Comparison of ENCODE assay signal across 27 mouse cellular contexts in genomic region chr1:120539506-120540029, GRCm38 (mm10). TPM values are rescaled to one million over a fixed set of nuclear protein-coding genes. Genes with fewer than 3 reads are reported as not detected.
DNase-seq lines count a peak whose midpoint lies in the region; TF ChIP-seq lines count a peak whose summit lies in the region.
"Had no signal": no experiment of that assay in that cellular context is flagged by ENCODE, and none has a peak within 500 bp of the region (broad histone marks: within the 10 kb centered on the region; RNA-seq: fewer than 3 reads in every experiment).

No protein-coding gene starts in this region.

- peaks cover 42 to 68% of the 10 kb centered on the region in 2 experiments for H3K4me1 ChIP-seq in CH12.LX (ENCODE audit: control insufficient read depth in 1 of 2, insufficient read depth in 2 of 2)
- H3K4me1 ChIP-seq: embryonic facial prominence, embryonic 13.5 days; embryonic facial prominence, embryonic 15.5 days; forebrain, embryonic 10.5 days; forebrain, embryonic 12.5 days had no signal

- H3K4me2 ChIP-seq in CH12.LX (ENCODE audit: insufficient read depth, low read depth, poor library complexity, severe bottlenecking), result 0 out of 2 replicates have a peak overlapping the region, but pooled peaks have one; percentile 5
- H3K4me2 ChIP-seq: embryonic facial prominence, embryonic 13.5 days; embryonic facial prominence, embryonic 15.5 days; forebrain, embryonic 12.5 days had no signal

- no peaks in the 10 kb centered on the region for H3K27me3 ChIP-seq in CH12.LX (replicated peaks)
- H3K27me3 ChIP-seq: embryonic facial prominence, embryonic 13.5 days; embryonic facial prominence, embryonic 15.5 days; forebrain, embryonic 12.5 days had no signal

- 0 out of 2 replicates have a peak, but pooled peaks have one; percentile 8 for TF ChIP-seq EP300 in CH12.LX (IDR thresholded peaks at IDR 0.05; ENCODE audit: low read length)

- in situ Hi-C loops in CH12.LX (cut with MboI; ENCODE audit: low pct_ligation_motif_present, low pct_unique_long_range_greater_than_20kb, low sequenced_read_pairs), result loop anchor here (5.0 to 25.0 kb wide), 3 partner anchors 127 to 367 kb away; no protein-coding TSS in a partner anchor

- H3K9ac ChIP-seq in CH12.LX (ENCODE audit: insufficient read depth, low read depth), result no peak overlapping the region
- H3K9ac ChIP-seq: embryonic facial prominence, embryonic 13.5 days; embryonic facial prominence, embryonic 15.5 days; forebrain, embryonic 12.5 days had no signal

- no peaks in the 10 kb centered on the region for H3K79me2 ChIP-seq in CH12.LX (replicated peaks; ENCODE audit: control insufficient read depth, extremely low read depth, insufficient read depth, poor library complexity, severe bottlenecking)

- no peaks in the 10 kb centered on the region for H3K9me3 ChIP-seq in CH12.LX (replicated peaks; ENCODE audit: low read length)
- H3K9me3 ChIP-seq: embryonic facial prominence, embryonic 13.5 days; embryonic facial prominence, embryonic 15.5 days; forebrain, embryonic 10.5 days; forebrain, embryonic 12.5 days had no signal

- DNase-seq in heart, adult 11 months, result peak; percentile 36
- DNase-seq in heart, adult 18-20 months, result no peak
- DNase-seq in CH12.LX (ENCODE audit: extremely low read depth) (no peak), R1 (ENCODE audit: low read depth, low spot score) (peak; percentile 67)
- no peak for DNase-seq in urinary bladder, postnatal 10 days (ENCODE audit: low spot score)
- DNase-seq in adrenal gland, adult 8-10 months, result no peak
- DNase-seq: adrenal gland, postnatal 10 days; adrenal gland, postnatal 25 days; B cell, adult 2 months; cerebellum, adult 11 months; cerebellum, adult 18-20 months; cerebellum, adult 8-10 months; cerebellum, adult 9-11 months; cerebellum, postnatal 14 days; cerebellum, postnatal 36 days; embryo, embryonic 11 days had no signal

- H3K27ac ChIP-seq in CH12.LX (ENCODE audit: insufficient read depth, low read depth), result no peak overlapping the region; the same call in 1 of the 2 replicates
- H3K27ac ChIP-seq: embryonic facial prominence, embryonic 13.5 days; embryonic facial prominence, embryonic 15.5 days; forebrain, embryonic 10.5 days; forebrain, embryonic 12.5 days had no signal

- no peak for TF ChIP-seq CTCF in CH12.LX (conservative IDR thresholded peaks at IDR 0.05 in 1 of 2, IDR thresholded peaks at IDR 0.05 in 1 of 2; ENCODE audit: low read depth in 2 of 2, low read length in 2 of 2)

- no peak for TF ChIP-seq POLR2A in CH12.LX (IDR thresholded peaks at IDR 0.05; ENCODE audit: low read depth, low read length)

- no peaks in the 10 kb centered on the region for H3K36me3 ChIP-seq in CH12.LX (replicated peaks in 1 of 2; ENCODE audit: control insufficient read depth in 1 of 2, insufficient read depth in 1 of 2, low read length in 1 of 2)
- H3K36me3 ChIP-seq: embryonic facial prominence, embryonic 13.5 days; embryonic facial prominence, embryonic 15.5 days; forebrain, embryonic 10.5 days; forebrain, embryonic 12.5 days; G1E had no signal

- dilution Hi-C loops in CH12.LX (cut with MboI; ENCODE audit: extremely low pct_ligation_motif_present, extremely low pct_unique_long_range_greater_than_20kb, low sequenced_read_pairs), result no loop called here

- no peak overlapping the region for H3K4me3 ChIP-seq in CH12.LX (replicated peaks in 1 of 3; ENCODE audit: low read depth in 2 of 3, low read length in 2 of 3, poor library complexity in 1 of 3)
- H3K4me3 ChIP-seq: embryonic facial prominence, embryonic 13.5 days; embryonic facial prominence, embryonic 15.5 days; erythroblast, embryonic 14.5 days; forebrain, embryonic 10.5 days; forebrain, embryonic 12.5 days had no signal

- TF ChIP-seq RAD21 in CH12.LX (IDR thresholded peaks at IDR 0.05; ENCODE audit: low read depth, low read length), result no peak

TF ChIP-seq in CH12.LX, 34 proteins besides CTCF, POLR2A, EP300 and RAD21:
- TF ChIP-seq IRF4 (IDR thresholded peaks at IDR 0.05; ENCODE audit: low read depth, low read length) (0 out of 2 replicates have a peak, but pooled peaks have one; percentile 40), CHD1 (IDR thresholded peaks at IDR 0.05; ENCODE audit: low read depth, low read length) (no peak), MEF2A (IDR thresholded peaks at IDR 0.05; ENCODE audit: borderline replicate concordance, low read depth, low read length) (peak; percentile 52; the same call in 1 of the 2 replicates), BHLHE40 (IDR thresholded peaks at IDR 0.05; ENCODE audit: low read depth, low read length) (0 out of 2 replicates have a peak, but pooled peaks have one; percentile 8), MAFK (IDR thresholded peaks at IDR 0.05; ENCODE audit: insufficient replicate concordance, low read length) (no peak; the same call in 1 of the 2 replicates), TCF12 (IDR thresholded peaks at IDR 0.05; ENCODE audit: low read depth, low read length) (peak; percentile 50; the same call in 1 of the 2 replicates), JUN (IDR thresholded peaks at IDR 0.05; ENCODE audit: insufficient read depth, low read depth, low read length) (no peak), ETS1 (conservative IDR thresholded peaks at IDR 0.05; ENCODE audit: low read depth, low read length) (peak; percentile 68; the same call in 1 of the 2 replicates)

RNA-seq across cellular contexts. Expression of gene Marco, which starts 34.7 kb away (rescaled TPM):
- total RNA-seq in heart, adult 18-20 months (2021), result 1 to 10 TPM in 1 of 2 experiments, under 1 TPM in 1; 0.12 to 7.2 TPM
- total RNA-seq in CH12.LX (2012; rRNA removed), result 0.17 and 0.76 TPM in 2 replicates
- total RNA-seq in CH12.LX (2014; rRNA removed), result 0.15 and 0.19 TPM in 2 replicates
- polyA plus RNA-seq in CH12.LX (2012; ENCODE audit: insufficient read length, low read depth), result 0.59 and 0.79 TPM in 2 replicates
- not detected for total RNA-seq in adrenal gland, adult 8-10 months (2022)
- total RNA-seq: adrenal gland, adult 18-20 months; adrenal gland, postnatal 25 days had no signal
- polyA plus RNA-seq: activated CD4-positive, CD25-positive, alpha-beta regulatory T cell, adult 4 months; embryonic facial prominence, embryonic 13.5 days; embryonic facial prominence, embryonic 15.5 days; forebrain, embryonic 10.5 days; forebrain, embryonic 14.5 days; frontal cortex, adult 2 months; G1E; Patski had no signal

Comparison
In these comparisons a context has a peak if more than half of its experiments do, and no peak if none do; other contexts are left out.
1. DNase-seq: peak in heart, adult 11 months (single experiment) and R1 (single experiment); none in heart, adult 18-20 months (0 of 2), CH12.LX (single experiment), urinary bladder, postnatal 10 days (single experiment) and adrenal gland, adult 8-10 months (single experiment).